Mouse (Mus musculus): ENCODE data around the gene Alkbh7.

The Alkbh7 gene

DNA sequence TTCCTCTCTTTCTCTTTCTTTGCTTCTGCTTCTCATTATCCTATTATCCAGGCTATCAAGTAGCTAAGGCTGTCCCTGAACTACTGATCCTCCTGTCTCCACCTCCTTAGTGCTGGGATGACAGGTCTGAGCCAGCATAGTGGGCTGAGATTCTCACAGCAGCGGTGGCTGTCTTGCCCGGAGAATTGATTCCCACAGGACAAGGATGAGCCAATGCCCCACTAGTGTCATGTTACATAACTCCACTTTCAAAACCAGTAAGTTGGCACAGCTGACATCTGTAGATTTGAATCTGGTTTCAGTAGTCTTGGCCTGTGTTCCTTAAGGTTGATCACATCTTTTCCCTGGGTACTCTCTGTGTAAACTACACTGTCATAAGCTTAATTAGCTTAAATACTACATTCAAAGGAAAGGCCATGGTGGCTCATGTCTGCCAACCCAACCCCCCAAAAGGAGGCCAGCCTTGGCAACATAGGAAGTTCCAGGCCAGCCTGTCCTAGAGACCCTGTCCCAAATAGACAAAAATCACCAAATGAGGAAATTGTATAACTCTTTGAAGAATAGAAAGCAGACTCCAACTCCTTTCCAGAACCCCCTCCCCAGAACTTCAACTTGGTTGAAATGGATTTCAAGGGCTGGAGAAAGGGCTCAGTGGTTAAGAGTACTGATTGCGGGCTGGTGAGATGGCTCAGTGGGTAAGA, 10.9 kb upstream of the Alkbh7 start:
- DNase-seq (ENCODE audit: low spot score in 2 of 2) = peak in 1 of 2 experiments; percentile 44

DNA sequence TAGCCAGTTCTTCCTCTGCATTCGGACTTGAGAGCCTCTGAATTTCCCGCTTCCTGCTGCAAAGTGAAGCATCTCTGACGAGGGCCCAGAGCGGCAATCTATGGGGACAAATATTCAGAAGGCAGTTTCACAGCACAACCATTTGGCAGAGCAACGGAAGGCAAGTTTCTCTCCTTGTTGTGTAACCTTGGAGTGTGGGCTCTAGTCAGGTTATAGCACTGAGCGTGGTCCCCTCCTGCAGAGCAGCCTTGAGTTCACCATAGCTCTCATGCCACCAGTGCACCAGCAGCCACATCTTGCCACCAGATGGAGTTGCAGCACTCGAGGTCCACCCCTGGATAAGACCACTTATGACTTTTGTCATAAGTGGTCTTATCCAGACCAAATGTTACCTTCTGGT, 8.7 kb upstream of the Alkbh7 start:
- DNase-seq (ENCODE audit: low spot score in 2 of 2) = peak in 1 of 2 experiments; percentile 36

DNA sequence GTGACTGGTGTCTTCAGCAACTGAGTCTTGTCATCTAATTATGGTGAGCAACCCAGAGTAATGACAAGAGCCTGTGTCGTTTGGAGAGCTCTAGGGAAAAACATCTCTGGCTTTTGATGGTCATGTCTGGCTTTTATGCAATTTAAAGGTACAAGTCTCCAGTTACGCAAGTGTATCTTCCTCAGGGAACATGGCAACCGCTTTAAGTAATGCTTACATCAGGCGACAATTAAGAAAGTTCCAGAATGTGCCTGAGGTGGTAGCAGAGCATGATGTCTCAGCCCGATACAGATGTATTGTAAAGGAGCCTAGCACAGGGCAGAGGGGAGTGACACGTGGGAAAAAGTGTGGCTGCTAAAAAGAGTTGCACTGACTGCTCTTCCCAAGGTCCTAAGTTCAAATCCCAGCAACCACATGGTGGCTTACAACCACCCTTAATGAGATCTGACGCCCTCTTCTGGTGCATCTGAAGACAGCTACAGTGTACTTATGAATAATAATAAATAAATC, 8.2 kb upstream of the Alkbh7 start:
- DNase-seq (ENCODE audit: low spot score in 2 of 2) = peak in 1 of 2 experiments; percentile 16

DNA sequence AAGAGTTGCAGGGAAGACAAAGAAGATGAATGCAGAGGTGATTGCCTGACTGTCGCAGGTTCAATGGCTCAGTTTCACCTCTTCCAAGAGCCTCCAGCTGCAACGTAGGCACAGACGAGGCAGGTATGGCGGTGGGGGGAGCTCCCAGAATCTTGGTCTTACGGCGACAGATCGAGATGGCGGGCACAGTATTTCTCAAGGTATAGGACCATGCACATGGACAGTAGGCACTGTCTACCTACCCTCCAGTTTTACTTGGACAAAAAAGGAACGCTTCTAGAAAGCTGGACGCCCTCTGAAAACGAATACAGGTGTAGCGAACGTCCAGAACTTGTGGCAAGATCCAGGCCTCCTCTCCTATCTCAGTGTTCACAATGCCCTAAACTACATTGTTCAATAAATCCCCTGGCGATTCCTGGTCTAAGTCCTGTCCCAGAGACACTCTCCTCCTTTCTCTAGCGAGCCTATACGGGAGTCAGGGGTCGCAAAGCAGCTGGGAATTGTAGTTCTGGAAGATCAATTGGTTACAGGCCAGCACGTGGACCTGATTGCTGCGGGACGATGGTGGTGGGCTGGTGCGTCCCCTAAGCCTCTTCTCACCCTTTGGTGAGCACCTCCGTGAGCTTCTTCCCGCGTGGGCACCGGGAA, 7.5 kb upstream of the Alkbh7 start:
- peak in 1 of 2 experiments; percentile 68 for DNase-seq (ENCODE audit: low spot score in 2 of 2)

DNA sequence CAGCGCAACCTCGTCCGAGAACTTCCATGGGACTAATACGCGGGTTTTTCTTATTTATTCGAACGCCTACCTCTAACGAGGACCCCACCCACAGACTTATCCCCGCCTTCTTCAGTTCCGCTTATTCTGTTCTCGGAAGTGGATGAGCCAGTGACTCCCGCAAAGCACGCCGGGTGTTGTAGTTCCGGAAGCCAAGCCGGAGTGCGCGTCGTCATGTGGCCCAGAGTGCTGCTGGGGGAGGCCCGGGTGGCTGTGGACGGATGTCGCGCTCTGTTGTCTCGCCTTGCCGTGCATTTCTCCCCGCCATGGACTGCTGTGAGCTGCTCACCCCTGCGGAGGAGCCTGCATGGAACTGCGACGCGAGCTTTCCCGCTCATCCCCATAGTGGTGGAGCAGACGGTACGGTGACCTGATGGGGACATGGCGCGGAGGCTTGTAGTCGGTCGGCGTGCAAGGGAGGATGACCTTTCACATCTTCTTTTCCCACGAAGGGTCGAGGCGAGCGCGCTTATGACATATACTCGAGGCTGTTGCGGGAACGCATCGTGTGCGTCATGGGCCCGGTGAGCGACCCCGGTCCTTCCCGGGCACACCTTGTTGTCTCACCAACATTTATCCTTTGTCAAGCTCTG, 6.9 kb upstream of the Alkbh7 start, which contains the start of gene Clpp:
Gene Clpp (plus strand): TSS at position 191 of the 632 bp plus-strand sequence.
- DNase-seq (ENCODE audit: low spot score in 2 of 2) = peak; percentile 86 to 93

DNA sequence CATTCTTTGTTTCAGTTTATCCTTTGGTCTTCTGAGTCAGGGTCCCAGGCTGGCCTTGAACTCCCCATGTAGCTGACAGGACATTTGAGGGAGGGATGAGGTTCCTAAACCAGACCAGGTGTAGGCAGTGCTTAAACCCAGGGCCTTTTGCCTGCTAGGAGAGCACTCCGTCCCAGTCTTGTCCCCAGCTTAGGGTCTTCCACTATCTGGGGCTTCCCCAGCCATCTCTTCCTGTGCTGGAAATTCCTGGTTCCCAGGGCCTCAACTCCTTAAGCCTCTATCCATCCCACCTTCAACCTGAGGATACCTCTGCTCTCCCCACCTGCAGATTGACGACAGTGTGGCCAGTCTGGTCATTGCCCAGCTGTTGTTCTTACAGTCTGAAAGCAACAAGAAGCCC, 6.2 kb upstream of the Alkbh7 start:
- DNase-seq (ENCODE audit: low spot score in 2 of 2) = peak in 1 of 2 experiments; percentile 51

DNA sequence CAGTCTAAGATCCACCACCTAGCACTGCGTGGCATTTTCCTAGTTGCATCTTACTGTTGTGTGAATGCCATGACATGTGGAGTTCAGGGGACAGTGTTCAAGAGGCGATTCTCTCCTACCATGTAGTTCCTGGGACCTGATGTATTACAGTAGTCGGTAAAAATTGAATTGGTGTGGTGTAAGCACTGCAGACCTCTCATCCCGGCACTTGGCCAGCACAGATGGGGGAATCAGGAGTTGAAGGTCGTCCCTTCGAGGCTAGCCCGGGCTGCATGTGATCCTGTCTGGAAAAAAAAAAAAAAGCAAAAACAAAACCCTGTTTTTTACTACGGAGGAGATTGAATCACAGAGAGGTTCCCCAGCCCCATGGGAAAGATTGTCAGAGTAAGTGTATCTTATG, 2.1 kb upstream of the Alkbh7 start:
- no peak for DNase-seq (ENCODE audit: low spot score in 2 of 2)

DNA sequence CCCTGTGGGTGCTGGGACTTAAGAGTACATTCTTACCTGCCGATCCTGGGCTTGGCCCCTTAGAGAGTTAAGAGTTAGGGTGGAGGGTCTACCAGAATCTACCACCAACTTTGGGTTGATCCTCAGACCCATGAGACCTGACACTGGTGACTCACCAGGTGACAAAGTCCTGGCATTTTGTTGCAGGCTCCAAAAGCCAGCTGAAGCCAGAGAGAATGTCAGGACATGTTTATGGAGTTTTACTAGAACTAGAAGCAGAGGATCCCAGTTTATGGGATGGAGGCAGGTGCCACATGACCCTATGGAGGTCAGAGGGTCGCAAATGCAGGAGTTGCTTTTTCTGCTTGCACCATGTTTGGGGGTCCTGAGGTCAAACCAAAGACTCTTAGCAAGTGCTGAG, 633 bp upstream of the Alkbh7 start:
- no peak for DNase-seq (ENCODE audit: low spot score in 2 of 2)

DNA sequence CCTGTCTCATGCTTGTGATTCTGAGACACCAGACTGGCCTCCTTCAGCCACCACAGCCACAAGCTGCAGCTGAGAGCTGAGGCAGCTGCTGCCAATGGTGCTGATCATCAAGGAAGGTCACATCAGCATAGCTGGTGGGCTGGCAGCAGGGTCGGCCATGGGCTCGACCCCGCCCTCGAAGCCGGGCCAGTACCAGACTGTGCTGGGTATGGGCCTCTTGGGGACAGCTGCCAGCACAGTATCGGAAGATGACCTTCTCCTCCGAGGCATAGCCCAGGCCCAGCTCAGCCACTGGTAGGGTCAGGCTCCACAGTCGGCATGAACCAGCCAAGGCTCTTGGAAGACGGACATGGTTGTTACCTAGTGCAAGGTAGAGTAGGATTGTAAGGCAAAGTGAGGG, 2.3 kb downstream of the Alkbh7 start:
- DNase-seq (ENCODE audit: low spot score in 2 of 2) = no peak

DNA sequence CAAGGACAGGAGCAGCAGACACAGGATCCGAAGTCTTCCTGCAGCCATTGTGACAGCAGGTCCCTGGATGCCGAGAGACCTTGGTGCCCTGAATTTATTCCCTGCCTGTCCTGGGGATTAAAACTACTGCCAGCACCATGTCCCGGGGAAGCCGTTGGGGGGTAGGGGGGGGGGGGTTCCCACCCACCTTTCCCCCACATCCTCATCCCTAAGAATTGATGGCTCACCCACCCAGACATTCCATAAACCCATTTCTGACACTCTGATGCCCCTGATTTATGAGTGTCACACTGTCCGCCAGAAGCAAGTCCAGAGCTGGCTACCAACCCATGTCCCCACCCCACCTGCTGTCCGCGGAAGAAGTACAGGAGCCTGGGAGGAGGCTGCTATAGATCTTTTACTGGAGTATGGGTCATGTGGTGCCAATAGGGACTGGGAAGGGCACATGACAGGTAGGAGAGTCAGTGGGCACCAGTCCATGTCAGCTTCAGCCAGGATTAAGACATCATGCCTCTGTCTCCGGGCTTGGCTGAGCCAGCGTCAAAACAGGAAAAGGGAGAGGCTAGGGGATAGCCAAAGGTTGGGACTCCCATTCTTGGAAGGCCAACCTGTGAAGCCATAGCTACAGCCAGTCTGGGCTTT, 3.0 kb downstream of the Alkbh7 start, which contains the start of gene Pspn:
Gene Pspn (minus strand): TSS at position 51 of the 642 bp plus-strand sequence.
- no peak for DNase-seq (ENCODE audit: low spot score in 2 of 2)

DNA sequence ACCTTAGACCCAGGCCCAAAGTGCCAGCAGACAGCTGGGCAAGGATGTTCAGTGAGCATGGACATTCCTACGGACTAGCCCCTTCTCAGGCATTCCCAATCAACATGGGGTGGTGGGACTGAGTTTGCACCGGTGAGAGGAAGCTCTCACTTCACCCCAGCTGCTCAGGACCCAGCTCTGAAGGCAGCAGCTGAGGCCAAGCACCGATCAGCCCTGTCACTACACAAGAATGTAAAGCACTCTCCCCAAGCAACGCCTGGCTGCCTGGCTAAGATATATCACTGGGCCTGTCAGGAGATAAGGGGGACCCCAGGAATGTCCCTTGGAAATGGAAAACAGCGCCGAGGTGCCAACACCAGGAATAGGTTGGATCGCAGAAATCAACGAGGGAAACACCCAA, 4.1 kb downstream of the Alkbh7 start:
- no peak for DNase-seq (ENCODE audit: low spot score in 2 of 2)

DNA sequence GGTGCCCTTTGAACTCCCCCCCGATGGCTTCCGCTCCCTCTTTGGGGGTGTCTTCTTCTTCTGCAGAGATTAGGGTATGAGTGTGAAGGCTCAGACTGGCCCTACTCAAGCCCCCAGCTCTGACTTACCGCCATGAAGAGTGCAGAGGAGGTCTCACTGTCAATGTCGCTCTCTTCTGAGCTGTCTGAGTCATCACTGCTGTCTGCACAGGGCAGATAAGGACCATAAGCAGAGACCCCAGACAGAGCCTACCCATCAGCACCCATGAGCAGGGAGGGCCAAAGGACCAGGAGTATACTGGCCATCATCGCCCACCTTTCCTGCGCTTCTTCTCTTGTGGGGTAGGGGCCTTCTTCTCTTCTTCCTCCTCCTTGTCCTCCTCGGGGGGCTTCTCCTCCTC, 6.9 kb downstream of the Alkbh7 start:
- no peak for DNase-seq (ENCODE audit: low spot score in 2 of 2)

DNA sequence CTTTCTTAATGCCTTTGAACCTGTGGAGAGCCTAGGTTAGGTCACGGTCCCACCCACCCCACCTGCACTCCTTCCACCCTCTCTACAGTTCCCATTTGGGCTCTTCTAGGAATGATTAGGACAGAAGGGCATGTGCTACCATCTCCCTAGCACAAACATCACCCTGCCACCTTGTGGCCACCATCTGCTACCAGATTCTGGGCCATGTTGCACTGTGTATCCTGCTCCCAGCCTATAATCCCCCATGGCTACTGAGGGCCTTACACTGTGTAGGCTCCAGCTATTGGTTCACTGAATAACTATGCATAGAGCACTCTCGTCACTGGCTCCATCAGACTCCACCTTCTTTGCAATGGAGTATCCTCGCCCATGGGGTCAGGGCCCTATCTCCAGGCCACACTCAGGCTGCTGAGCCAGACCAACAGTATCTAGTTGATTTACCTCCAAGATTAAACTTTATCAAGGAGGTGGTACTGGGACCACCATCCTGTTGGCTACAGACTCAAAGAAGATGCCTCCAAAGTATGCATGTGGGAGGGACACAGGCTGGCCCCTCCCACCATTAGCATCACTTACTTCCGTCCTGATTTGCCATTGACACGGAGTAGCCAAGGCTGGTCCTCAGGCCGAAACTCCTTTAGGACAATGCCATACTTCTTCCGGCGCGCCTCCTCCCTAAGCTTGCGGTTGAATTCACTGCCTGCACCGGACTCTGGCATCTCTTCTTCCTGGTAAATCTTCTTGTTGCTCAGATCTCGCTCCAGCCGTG, 10.2 kb downstream of the Alkbh7 start:
- DNase-seq (ENCODE audit: low spot score in 2 of 2) = no peak

DNA sequence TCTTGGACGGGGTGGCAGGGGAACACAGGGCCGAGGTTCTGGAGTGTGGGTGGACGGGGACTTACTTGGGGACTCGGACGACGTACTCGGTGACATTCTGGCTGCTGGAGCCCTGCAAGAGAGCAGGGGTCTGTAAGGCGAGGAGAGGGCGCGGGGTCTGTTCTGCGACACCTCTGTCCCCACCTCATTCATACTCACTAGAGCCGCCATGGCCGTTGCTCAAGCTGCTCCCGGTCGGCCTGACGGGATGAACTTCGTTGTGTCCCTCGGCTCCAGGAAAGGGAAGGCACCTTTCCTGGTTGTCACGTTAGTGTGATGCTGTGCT, 13.7 kb downstream of the Alkbh7 start:
- DNase-seq (ENCODE audit: low spot score in 2 of 2) = no peak

DNA sequence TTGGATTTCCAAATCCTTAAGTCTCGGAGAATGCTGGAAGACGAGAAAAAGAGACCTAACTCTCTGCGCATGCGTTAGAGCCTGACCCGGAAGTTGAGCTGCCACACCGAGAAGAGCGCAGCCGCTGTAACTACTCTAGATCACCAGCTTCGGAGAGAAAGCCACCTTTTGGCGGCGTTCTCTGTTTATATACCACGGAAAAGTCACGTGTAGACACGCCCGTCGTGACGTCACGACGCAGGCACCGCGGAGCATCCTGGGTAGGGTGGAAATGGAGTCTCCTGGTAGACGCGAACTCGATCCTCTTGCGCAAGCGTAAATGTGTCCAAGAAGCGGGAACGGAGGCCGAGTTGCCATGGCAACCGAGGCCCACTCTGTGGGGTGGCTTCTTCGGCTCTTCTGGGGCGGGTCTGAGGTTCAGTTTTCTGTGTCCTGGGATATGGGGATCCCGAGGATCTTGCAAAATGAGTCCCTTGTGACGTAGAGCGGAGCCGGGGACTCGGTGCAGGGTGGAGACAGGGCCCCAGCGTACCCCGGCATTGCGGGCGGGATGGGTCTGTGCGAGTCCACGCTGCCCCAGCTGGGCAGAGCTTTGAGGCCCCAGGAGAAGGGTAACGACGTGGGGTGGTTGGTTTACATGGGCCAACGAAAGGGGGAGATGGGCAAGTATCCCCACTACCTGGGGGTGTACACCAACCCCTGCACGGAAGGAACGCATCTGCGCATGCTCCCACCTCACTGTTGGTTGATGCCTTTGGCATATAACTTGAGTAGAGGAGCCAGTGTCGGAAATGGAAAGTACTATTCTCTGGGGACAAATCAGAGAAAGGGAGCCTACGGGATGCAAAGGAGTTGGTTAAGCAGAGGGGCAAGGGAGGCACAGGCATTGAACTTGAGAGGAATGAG, 14.3 kb downstream of the Alkbh7 start, which contains the start of the genes Gtf2f1 and Gm17949:
Gene Gtf2f1 (minus strand): TSS at position 53 of the 906 bp plus-strand sequence.
Gene Gm17949 (plus strand): TSS at position 234 of the 906 bp plus-strand sequence.
- peak; percentile 92 to 94 for DNase-seq (ENCODE audit: low spot score in 2 of 2)

DNA sequence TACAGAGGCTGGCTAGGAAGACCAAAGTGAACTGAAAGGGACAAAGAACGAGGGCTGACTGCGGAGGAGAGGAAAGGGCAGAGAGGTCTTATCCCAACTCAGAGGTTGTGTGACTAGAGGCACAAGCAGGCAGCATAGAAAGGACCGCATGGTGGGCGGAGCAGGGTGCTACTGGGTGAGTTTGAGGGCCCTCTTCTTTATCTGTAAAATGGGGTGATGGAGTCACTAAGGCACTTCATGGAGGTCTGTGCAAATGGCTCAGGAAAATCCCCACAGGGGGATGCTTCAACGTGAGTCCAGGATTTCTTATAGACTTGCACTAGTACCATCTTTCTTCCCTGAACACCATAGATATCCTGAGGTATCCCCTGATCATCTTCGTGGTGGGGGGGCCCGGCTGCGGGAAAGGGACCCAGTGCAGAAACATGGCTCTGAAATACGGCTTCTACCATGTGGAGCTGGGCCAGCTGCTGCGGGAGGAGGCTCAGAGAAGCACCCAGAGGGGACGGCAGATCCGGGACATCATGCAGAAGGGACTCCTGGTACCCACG, 15.2 kb downstream of the Alkbh7 start:
- DNase-seq (ENCODE audit: low spot score in 2 of 2) = no peak

DNA sequence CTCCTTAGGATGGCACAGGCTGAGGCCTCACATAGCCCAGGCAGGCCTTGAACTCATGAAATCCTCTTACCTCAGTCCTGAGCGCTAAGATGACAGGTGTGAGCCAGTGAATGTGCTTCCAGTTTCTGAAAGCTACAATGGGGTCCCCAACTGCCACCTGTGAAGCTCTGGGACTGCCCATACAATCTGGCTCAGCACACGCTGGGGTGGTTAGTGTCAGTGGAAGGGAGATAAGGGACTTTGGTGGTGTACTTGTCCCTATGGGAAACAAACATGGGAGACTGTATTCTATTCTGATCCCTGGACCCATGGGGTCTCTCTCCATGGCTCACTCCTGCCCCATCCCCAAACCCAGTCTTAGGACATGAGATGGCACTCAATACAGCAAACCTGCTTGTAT, 22.6 kb downstream of the Alkbh7 start:
- no peak for DNase-seq (ENCODE audit: low spot score in 2 of 2)

DNA sequence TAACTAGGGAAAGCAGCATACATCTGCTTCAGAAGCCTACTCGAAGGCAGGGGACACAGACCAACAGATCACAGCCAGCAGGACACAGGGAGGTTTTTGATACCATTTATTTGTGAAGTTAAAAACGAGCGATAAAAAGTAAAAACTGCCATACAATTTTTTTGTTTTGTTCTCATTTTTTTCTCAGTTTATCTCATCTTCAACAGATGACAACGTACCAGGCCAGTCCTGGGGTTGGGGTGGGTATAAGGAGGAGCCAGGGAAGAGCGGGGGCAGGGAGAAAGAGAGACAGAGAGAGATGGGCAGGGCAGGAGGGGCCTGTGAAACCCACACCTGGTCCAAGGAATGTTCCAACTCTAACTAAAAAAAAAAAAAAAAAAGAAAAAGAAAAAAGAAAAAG, 23.8 kb downstream of the Alkbh7 start:
- DNase-seq (ENCODE audit: low spot score in 2 of 2) = no peak

DNA sequence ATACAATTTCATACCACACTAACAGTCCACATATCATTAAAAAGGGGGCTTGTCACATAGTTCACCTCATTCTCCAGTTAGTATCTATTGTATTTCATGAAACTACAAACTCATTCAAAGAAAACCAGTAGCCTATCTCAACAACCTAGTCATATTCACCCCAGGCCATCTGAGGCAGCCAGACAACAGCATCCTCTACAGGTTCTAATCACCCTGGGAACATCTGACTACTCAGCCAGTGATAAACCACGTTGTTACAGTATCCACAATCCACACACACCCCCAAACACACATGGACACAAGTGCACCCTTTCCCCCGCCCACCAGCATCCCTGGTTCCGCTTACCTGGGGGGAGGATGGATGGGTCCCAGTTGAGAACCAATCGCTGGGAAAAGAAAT, 30.3 kb downstream of the Alkbh7 start:
- no peak for DNase-seq (ENCODE audit: low spot score in 2 of 2)

DNA sequence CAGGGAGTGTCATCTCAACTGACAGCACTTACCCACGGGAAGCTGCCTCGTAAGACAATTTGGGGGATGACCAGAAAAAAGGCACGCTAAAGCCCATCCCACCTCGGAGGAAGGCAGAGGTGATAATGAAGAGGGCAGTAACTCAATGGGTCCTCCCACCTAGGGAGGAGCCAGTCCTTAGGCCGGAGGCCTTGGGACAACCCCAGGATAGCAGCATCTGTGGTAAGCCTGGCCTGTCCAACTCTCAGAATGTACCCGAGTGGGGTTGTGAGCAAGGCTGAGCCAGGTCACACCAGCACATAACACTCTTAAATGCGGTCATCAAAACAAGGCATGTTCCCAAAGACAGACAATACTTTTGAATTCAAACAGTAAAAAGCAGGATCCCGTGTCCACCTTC, 32.6 kb downstream of the Alkbh7 start:
- DNase-seq (ENCODE audit: low spot score in 2 of 2) = no peak

Measured in urinary bladder, postnatal 4 days (tissue).